Mouse (Mus musculus): Measurements from ENCODE around the gene Tspan18.

Tspan18 gene

GRCm38 (mm10) chr2:93206126-93206525, 128.2 kb downstream of the Tspan18 start:
- DNase-seq, result no peak

- DNase-seq, result no peak
Measured at GRCm38 (mm10) chr2:93204571-93204970, 129.7 kb downstream of the Tspan18 start.

GRCm38 (mm10) chr2:93203682-93204081, 130.6 kb downstream of the Tspan18 start:
- DNase-seq, result peak; percentile 83 to 87

- no peak for DNase-seq
Measured at GRCm38 (mm10) chr2:93202782-93203181, 131.5 kb downstream of the Tspan18 start.

DNA sequence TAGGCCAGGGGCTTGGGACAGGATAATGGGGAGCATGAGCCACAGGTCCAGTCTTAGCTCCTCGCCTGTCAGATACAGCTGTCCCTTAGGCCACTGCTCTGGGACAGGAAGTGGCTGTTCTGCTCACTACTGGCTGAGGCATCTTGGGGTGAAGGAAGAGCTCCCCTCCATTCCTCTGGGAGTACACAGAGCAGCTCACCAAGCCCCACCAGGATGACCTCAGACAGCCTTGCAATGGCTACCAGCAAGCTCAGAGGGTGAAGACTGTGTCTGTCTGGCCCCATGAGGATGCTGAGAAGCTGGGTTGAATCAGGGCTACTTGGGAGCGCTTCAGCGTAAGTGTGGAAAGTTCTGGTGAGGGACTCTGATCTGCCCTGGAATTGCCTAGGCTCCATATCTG, 132.3 kb downstream of the Tspan18 start:
- no peak for DNase-seq

- no peak for DNase-seq
Measured at GRCm38 (mm10) chr2:93200681-93201340, 133.5 kb downstream of the Tspan18 start.

DNA sequence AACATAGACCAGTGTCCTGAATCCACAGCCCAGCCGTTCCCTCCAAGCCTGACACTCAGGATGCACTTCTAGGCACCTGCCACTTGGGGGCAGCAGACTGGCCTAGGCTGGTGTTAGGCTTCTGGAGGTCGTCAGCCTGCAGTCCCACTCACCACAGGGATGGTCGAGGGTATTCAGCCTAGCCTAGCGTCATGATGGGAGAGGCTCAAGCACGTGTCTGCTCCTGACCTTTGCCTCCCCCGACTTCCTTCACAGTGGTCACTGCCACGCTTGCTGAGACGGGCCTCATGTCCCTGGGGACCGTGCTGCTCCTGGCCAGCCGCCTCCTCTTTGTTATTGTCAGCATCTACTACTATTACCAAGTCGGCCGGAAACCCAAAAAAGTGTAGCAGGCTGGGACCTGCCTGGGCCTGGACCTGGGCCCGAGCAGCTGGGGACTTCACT, 134.8 kb downstream of the Tspan18 start:
- peak; percentile 71 for DNase-seq

DNA sequence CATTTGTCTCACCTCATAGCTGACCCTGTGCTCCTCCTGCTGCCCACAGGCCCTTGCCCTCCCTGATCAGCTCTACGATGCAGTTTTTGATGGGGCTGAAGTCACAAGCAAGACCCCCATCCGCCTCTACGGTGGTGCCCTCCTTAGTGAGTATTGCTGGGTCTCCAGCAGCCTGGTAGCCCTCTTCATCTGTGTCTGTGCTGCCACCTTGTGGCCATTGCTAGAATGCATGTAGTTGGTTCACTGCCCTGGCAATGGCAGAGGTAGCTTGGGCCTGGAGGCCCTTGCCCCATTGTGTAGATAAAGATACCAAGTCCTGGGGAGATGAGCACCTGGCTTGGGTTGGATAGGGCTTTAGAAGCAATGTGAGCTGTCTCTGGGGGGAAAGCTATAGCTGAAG, 135.5 kb downstream of the Tspan18 start:
- peak; percentile 97 to 99 for DNase-seq

DNA sequence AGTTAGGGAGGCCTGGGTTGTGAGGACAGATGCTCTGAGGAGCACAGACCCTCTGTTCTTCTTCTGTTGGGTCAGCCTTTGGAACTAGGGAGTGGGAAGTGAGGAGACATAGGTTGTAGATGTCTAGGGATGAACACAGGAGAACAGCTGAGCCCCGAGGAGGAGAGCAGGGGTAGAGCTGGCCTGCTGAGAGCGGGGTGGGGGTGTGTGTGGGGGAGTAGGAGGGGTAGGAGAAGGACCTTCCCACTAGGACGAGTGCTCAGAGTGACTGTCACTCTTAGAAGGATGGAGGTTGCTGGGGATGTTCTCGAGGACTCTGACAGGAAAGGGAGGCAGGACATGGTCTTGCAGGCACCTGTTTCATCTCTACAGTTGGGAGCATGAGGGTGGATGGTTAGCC, 140.5 kb downstream of the Tspan18 start:
- DNase-seq, result no peak

GRCm38 (mm10) chr2:93192671-93193080, 141.6 kb downstream of the Tspan18 start:
- no peak for DNase-seq

DNA sequence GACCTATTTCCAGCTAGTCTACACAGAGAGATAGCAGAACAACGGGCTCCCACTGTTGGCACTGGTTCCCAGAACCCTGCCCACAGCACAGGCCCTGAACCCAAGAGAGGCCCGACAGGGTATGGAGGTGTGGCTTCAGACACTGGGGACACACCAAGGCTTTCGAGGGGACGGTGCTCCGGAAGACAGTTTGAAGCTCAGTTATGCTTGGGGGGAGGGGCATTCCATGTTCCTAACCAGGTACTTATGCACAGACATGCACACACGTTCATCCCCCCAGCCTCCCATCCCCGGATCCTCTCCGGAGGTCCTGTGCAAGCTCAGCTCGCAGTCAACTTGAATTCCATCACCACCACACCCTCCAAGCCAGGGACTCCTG, 142.1 kb downstream of the Tspan18 start:
- no peak for DNase-seq

DNA sequence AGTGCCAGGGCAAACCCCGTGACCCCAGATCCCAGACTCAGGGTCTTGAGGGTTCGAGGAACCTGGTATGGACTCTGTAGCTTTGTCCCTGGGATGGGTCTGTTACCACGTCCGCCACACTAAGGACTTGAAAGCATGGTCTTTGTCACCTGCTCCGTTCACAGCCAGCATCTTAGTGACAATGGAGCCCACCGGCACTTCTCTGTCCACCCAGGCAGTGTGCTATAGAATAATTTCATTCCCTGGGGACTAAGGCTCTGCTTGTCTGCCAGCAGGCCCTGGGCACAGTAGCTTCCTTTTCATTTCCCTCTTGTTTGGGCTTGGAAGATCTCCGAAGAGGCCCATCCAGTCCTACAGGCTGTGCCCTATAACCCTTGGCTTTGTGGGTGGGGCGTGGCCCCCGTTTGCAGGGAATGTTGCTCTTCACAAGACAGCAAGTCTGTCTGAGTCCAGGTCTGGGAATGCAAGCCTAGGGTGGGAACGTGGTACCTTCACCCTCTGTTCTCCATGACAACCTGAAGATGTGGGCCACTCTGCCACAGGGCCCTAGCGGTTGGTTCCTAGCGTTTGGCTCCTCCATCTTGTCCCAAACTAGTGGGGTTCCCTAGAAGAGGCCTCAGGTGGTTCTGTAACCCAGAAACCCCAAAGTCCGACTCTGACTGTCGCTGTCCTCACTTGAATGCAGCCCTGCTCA, 142.7 kb downstream of the Tspan18 start:
- DNase-seq, result no peak

DNA sequence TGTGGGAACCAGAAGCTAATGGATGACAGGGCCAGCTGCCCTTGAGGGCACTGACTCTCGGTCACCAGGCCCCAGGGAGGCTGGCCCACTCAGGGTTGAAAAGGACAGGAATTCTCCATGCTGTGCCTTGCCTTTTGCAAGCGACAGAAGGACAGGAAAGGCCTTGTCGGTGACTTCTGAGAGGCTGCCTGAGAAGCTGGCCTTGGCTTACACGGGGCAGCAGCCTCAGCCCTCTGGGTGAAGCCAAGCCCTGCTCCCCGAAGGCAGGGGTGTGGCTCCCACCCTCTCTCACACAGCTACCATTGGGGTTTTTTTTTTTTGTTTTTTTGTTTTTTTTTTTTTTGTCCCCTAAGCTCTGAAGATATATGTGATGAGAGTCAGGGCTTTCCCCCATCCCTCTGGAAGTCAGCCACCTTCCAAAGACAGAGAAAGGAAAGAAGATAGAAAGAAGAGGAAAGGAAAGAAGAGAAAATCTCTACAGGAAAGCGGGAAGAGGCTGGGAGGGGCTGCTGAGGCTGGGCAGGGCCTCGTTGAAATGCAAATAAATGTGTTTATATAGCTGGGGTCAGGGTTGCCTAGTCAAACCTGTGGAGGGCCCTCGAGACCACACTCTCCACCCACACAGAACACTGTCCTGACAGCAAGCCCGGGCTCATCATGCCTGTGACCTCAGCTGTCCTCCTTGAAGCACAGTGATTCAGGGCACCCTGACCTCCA, 143.4 kb downstream of the Tspan18 start:
- DNase-seq, result no peak

DNA sequence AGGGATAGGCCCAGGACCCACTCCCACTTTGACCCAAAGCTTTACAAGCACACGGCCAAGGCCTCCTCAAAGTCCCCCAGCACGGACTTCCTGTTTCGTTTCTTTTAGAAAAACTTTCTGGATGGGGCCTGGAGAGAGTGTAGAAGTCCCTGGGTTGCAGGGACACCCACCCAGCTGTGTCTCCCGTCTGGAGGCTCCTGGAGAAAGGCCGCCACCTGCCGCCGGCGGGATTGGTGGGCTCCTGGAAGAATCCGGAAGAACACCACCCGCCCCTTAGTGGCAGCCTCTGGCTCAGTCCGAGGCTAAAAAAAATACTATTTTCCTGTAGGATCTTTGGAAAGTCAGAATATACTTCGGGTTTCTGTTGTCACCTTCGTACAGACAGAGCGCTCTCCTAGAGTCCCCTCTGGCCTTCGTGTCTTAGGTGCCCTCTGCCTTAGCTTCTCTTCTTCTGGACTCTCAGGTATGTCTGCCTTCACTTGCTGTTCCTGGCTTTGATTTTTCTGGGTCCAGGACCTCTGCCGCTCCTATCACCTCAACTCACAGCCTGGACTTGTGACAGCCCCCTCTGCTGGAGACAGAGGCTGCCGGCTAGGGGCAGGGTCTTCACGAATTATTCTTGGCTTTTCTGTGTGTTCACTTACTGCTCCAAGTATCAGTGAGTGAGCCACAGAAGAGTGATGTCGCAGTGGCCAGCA, 145.4 kb downstream of the Tspan18 start:
- peak; percentile 54 to 65 for DNase-seq

GRCm38 (mm10) chr2:93188020-93188760, 146.1 kb downstream of the Tspan18 start:
- peak in 1 of 2 experiments; percentile 31 for DNase-seq

- peak; percentile 76 to 87 for DNase-seq
Measured at GRCm38 (mm10) chr2:93187323-93187996, 146.8 kb downstream of the Tspan18 start, which contains the start of gene Trp53i11. Trp53i11 (plus strand) TSS chr2:93187548.

- DNase-seq, result no peak
Measured at GRCm38 (mm10) chr2:93182859-93183258, 151.4 kb downstream of the Tspan18 start.

DNA sequence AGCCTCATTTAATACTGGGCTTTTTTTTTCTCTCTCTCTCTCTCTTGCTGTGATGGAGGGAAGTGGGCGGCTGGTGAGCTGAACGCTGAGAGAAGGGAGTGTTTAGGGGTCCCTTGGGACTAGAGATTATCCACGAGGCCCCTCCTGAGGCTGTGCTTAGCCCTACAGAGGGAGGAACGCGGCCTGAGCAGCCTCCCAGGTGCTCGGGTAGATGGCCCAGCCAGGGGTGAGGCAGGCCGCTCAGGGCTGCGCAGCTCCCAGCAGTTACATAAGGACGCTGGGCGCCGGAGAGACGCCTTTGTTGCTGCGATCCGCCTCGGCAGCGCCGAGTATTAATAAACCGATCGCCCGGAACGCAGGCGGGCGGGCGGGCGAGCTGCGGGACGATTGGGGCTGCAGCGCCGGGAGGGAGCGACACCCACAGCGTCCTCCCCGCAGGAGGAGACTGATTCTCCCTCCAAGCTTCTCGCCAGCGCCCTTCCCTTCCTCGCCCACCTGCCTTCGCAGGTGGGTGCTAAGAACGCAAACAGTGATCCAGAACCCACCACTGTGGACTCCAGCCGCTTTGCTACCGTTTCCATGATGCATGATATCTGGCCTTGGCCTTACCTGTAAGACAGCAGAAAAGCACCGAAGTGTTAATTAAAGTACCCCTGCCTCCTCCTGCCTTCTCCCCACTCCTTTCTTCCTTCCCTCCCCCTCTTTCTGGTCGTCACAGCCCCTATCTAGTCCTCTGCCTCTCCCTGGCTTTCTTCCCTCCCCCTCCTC, 154.0 kb downstream of the Tspan18 start:
- DNase-seq, result peak; percentile 53 to 65

DNA sequence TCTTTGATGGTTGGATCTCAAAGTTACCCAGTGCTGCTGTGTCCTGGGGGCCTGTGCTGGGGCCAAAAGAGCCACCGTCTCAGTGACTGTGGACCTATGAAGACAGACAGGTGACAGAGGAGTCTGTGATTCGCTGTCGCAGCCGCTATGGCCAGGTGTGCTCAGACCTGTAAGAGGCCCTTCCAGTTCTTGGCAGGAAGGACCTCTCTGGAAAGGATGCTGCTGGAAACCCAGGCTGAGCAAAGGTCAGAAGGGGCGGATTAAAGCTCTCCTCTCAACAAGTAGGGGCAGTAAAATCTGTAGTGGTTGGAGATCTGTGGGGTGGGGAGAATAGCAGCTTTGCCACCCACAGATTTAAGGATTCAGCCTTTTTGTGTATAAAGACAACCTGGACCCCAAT, 154.7 kb downstream of the Tspan18 start:
- no peak for DNase-seq

DNA sequence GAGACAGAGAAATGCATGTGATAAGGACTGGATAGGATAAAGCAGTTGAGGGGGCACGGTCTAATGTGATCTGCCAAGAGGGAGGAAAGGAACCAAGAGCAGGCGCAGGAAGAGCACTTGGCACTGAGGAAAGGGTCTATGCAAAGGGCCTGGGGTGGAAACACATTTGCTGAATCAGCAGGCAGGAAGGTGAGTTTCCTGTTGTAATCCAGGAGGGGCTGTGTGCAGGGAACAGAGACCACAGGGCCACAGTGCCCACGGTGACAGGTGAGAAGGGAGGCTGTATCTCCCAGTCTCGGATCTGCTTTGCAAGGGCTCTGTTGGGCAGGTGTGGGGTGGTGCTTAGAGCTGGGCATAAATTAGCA, 156.0 kb downstream of the Tspan18 start:
- DNase-seq, result no peak

Measured in cerebellum, postnatal 36 days (tissue).